Mouse (Mus musculus) kidney, adult 18-20 months (tissue): ENCODE results near the gene Pkd1l2.

Experiments
- DNase-seq: peaks from one replicate; pipeline ENCODE4 v3.0.0; 2021

Gene Pkd1l2

DNA sequence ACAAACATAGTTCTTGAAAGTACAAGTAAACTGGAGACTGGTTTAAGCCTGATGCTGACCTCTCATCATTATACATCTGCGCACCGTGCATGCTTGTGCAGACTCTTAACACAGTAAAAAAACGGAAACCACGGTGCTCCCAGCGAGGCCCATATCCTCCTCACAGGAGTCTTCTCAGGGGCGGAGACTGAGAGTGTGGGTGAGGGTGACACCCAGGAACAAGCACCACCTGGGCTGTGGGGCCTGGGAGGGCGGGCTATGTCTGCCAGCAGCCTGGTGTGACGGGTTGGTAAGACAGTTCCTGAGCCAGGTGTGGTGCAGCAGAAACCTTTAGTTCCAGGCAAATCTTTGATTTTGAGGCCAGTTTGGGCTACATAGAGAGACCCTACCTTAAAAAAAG lies 129.8 kb downstream of the Pkd1l2 start:
- no peak for DNase-seq

DNA sequence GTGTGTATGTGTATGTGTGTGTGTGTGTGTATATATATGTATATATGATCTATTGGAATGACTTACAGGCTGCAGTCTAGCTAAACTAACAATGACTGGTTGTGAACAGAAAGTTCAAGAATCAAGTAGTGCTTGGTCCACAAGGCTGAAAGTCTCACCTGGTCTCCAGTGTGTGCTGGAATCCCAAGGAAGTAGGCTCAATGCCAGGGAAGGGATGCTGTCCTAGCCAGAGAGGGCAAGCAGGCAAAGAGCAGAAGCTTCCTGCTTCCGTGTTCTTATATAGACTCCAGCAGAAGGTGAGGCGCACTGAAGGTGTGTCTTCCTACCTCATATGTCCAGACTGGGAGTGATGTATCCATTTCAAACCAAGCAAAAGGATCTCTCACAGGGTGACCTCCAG lies 130.5 kb downstream of the Pkd1l2 start:
- DNase-seq: no peak

DNA sequence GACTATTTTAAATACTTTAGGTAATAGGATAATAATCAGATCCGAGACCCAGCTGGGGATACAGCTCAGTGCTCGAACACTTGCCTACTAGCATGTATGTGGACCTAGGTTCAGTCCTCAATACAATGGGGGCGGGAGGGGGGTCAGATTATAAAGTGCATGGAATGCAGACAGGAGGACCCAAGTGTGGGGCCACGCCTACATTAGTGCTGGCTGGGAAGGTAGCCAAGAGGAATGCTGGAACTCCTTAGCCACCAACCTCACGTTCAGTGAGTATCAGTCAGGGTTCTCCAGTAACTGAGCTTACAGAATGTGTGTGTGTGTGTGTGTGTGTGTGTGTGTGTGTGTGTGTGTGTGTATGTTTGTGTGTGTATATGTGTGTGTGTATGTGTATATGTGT lies 130.9 kb downstream of the Pkd1l2 start:
- peak; percentile 49 for DNase-seq

DNA sequence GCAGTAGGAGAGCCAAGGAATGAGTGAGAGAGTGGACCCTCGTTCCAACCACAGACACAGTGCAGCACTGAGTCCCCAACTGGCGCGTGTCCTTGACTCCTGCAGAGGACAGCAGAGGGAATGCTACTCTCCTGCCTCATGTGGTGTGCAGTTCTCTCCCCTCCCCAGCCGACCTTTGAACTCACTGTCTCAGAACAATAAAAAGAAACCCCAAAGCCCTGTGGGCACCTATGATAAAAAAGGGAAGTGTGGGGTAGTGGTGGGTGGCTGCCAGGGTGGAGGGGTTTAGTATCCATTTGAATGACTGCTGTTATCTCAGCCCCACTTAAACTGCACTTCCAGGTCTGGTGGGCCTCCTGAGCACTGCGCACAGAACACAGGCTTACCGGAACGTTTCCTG lies 134.7 kb downstream of the Pkd1l2 start:
- no peak for DNase-seq

DNA sequence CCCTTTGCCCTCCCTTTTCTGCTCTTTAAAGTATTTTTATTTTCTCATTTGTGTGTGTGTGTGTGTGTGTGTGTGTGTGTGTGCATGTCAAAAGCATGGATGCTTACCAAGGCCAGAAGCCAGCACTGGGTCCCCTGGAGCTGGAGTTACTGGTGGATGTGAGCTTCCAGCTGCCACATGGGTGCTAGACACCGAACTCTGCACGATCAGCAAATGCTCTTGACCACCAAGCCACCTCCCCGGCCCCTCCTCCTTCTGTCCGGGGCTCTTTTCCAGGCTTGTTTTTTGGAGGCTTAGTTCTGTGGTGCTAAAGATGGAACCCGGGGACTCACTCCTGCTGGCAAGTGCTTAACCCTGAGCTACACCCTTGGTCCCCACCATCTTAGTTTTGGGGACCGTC lies 135.4 kb downstream of the Pkd1l2 start:
- DNase-seq: no peak

DNA sequence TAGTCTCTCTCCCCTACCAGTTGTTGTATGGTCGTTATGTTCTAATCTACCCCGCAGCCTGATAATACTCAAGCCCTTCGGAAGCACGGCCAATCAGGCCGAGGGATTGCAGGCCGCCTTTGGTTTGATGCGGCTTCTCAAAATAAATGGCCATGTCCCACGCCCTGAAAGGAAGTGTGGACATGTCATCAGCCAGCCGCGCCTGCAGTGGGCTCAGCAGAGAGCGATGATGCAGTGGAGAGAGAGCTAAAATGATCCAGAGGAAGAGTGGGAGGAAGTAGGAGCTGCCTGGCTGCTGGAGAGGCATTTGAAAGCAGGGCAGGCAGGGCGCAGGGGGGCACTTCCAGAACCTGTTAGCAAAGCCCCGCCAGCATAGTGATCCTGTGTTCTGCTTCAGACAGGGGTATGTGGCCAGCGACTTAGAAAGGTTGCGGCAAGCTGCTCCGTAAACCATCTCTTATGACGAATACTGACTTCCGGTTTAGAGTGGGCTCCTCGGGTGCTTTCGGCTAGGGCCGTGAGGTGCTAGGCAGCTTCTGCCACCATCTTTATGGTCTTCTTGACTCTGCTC lies 135.9 kb downstream of the Pkd1l2 start:
- no peak for DNase-seq
